Mouse (Mus musculus) hindbrain, embryonic 14.5 days (tissue): ENCODE data around the gene Rsbn1. TPM values are rescaled to one million over a fixed set of nuclear protein-coding genes. Genes with fewer than 3 reads are reported as not detected.
A peak's percentile ranks its signal among the peaks of the same experiment; 100 is the strongest.

Source experiments
- ATAC-seq: fragments of 200-750 bp; cut with Nextera tagmentation; 2 replicates; pipeline ENCODE4 v1.8.0; 2017; ENCODE audit warnings: moderate number of reproducible peaks, mild to moderate bottlenecking, moderate TSS enrichment, moderate library complexity; ENCODE audit not compliant: low FRiP score
- DNase-seq: peaks from one replicate; pipeline ENCODE4 v3.0.0-alpha.2; 2015; ENCODE audit warnings: low spot score
- H3K27ac ChIP-seq: fragments of 300-500 bp; sonication (generic); 2 replicates; pipeline ENCODE4 v1.5.1; 2014; ENCODE audit warnings: mild to moderate bottlenecking, moderate library complexity
- H3K27me3 ChIP-seq: fragments of 300-500 bp; sonication (generic); 2 replicates; pipeline ENCODE4 v1.6.1; 2014; ENCODE audit warnings: mild to moderate bottlenecking, low read length, mixed read lengths; ENCODE audit not compliant: control insufficient read depth, insufficient read depth
- H3K36me3 ChIP-seq: fragments of 300-500 bp; sonication (generic); replicated peaks from 2 replicates; pipeline ENCODE4 v1.6.1; 2014; ENCODE audit not compliant: control insufficient read depth, insufficient read depth
- H3K4me1 ChIP-seq: fragments of 300-500 bp; sonication (generic); replicated peaks from 2 replicates; pipeline ENCODE4 v1.6.1; 2014; ENCODE audit warnings: antibody characterized with exemption, low read length, mixed read lengths; ENCODE audit not compliant: control insufficient read depth, insufficient read depth
- H3K4me2 ChIP-seq: fragments of 300-500 bp; sonication (generic); replicated peaks from 2 replicates; pipeline ENCODE4 v1.6.1; 2014; ENCODE audit warnings: mild to moderate bottlenecking, moderate library complexity
- H3K4me3 ChIP-seq: fragments of 300-500 bp; sonication (generic); replicated peaks from 2 replicates; pipeline ENCODE4 v1.5.1; 2014; ENCODE audit warnings: mild to moderate bottlenecking, low read length
- H3K9ac ChIP-seq: fragments of 300-500 bp; sonication (generic); 2 replicates; pipeline ENCODE4 v1.6.1; 2014
- H3K9me3 ChIP-seq: fragments of 300-500 bp; sonication (generic); 2 replicates; pipeline ENCODE4 v1.6.1; 2016; ENCODE audit warnings: low read length; ENCODE audit not compliant: control insufficient read depth
- WGBS: fragments of 180-500 bp; shearing (Covaris S2); extraction: QIAGEN DNeasy Blood & Tissue Kit; methylation state at CpG from one replicate; pipeline ENCODE4 v1.1.7; 2014; 5-methylcytosine and 5-hydroxymethylcytosine counted together
- polyA plus RNA-seq: library from polyadenylated mRNA; unstranded; fragments of >200 nt; fragmentation: Nextera tagmentation; extraction: Ambion mirVana; gene quantifications from 2 replicates; pipeline ENCODE4 v1.2.1, GENCODE M21; 2014

Gene Rsbn1
- polyA plus RNA-seq, 1 experiment from 2014 or later = 25.0 TPM

DNA sequence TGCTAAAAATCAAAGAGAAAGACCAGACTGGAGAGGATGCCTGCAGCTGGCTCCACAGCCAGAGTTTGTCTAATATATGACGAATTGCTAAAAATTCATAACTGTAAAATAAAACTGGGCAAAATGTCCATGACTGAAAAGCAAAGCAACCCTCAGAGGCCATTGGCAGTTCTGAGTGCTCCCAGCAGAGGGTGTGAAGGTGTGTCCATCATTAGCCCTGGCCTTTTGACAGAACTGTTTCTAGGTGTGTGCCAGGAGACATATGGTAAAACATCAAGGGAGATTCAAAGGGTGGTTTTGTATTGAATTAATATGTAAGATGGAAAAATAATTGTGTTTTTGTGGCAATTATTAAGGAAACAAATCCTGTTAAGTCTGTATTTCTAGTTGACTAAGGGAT, 9.2 kb upstream of the Rsbn1 start:
- ATAC-seq (no peak), DNase-seq (no peak)
- Histone ChIP-seq H3K4me3 (no peak overlapping the region), H3K27me3 (no peaks in the 10 kb centered on the region), H3K9ac (no peak overlapping the region), H3K9me3 (no peaks in the 10 kb centered on the region), H3K36me3 (no peaks in the 10 kb centered on the region), H3K27ac (no peak overlapping the region), H3K4me1 (no peaks in the 10 kb centered on the region), H3K4me2 (no peak overlapping the region)
- 93% methylated on average over 1 of the region's 1 CpGs for WGBS

DNA sequence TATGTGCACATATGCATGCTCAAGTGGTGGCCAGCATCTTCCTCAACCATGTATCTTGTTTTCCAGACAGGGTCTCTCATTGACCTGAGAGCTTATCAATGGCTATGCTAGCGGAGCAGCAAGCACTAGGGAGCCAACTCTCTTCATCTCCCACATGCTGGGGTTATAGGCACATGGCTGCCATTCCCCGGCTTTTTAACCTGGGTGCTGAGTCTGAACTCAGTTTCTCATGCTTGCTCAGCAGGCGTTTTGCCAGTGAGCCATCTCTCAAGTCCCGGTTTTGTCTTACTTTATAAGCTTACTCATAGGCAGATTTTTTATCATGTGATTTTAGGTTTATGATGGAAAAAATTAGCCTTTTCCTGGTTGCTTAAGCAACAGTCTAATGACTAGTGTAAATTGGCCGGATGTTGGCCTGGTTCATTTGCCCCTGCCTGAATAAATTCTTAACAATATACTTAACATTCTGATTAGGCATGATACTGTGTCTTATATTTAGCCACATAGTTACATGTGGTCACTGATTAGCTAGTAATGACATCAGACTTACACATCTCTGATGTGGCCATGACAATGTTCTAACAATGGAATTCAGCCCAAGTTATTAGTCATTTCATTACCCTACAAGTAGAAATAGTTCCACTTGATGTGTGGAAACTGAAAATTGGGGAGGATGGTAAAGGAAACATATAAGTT, 6.4 kb upstream of the Rsbn1 start:
- Histone ChIP-seq H3K4me2 (no peak overlapping the region), H3K4me3 (no peak overlapping the region), H3K9ac (no peak overlapping the region), H3K27ac (no peak overlapping the region), H3K36me3 (no peaks in the 10 kb centered on the region), H3K4me1 (no peaks in the 10 kb centered on the region), H3K27me3 (no peaks in the 10 kb centered on the region), H3K9me3 (no peaks in the 10 kb centered on the region)
- 81% methylated on average over 5 of the region's 5 CpGs for WGBS
- ATAC-seq (no peak), DNase-seq (no peak)

DNA sequence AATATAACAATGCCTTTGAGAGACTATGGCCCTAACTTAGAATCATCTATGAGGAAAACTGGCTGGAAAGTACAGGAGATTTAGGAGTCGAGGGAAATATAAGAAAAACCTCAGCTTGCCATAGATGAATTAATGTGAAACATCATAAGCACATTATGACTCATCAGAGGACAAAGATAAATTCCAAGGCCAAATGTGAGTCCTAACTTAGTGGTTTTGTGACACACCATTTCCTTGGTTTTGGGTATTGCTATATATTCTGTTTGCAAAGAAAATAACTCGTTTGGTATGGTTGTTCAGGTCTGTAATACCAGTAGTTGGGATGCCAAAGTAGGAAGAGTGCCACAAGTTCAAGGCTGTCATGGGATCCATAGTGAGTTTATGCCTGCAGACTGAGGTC, 5.1 kb upstream of the Rsbn1 start:
- Histone ChIP-seq H3K27me3 (no peaks in the 10 kb centered on the region), H3K27ac (no peak overlapping the region), H3K4me3 (no peak overlapping the region), H3K4me2 (no peak overlapping the region), H3K9ac (no peak overlapping the region), H3K4me1 (no peaks in the 10 kb centered on the region), H3K36me3 (no peaks in the 10 kb centered on the region), H3K9me3 (no peaks in the 10 kb centered on the region)
- 77% methylated on average over 2 of the region's 2 CpGs for WGBS
- no peak for DNase-seq
- ATAC-seq = no peak

DNA sequence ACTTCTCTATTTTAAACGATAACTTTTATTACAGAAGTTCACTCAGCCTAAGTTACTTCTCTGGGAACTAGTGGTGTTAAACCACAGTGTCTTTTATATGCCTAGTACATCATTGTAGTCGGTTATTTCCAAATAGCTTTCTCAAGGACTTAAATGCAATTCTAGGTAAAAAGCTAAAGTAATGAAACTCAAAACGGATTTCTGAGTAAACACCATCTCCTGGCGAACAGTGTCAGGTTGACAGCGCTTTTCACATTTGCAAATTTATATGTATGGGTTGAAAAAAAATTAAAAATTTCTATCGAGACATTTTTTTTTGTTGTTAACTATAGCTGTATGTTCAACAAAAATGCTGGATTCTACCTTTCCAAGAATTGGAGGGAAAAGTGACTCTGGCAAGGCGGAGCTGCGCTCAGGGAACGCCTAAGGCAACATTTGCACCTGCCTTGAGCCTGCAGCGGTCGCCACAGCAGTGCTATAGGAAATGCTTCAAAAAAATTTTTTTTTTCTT, 414 bp upstream of the Rsbn1 start:
- H3K4me2 ChIP-seq = peak overlapping the region; percentile 82
- no peaks in the 10 kb centered on the region for H3K27me3 ChIP-seq
- DNase-seq (peak; percentile 42), ATAC-seq (peak; percentile 1; the same call in 1 of the 2 replicates)
- whole genome bisulfite sequencing = 6% methylated on average over 11 of the region's 11 CpGs
- H3K36me3 ChIP-seq = no peaks in the 10 kb centered on the region
- H3K27ac ChIP-seq = peak overlapping the region; percentile 91
- no peaks in the 10 kb centered on the region for H3K9me3 ChIP-seq
- peak overlapping the region; percentile 55 for H3K9ac ChIP-seq
- H3K4me3 ChIP-seq = peak overlapping the region; percentile 93
- H3K4me1 ChIP-seq = peaks cover 18% of the 10 kb centered on the region

DNA sequence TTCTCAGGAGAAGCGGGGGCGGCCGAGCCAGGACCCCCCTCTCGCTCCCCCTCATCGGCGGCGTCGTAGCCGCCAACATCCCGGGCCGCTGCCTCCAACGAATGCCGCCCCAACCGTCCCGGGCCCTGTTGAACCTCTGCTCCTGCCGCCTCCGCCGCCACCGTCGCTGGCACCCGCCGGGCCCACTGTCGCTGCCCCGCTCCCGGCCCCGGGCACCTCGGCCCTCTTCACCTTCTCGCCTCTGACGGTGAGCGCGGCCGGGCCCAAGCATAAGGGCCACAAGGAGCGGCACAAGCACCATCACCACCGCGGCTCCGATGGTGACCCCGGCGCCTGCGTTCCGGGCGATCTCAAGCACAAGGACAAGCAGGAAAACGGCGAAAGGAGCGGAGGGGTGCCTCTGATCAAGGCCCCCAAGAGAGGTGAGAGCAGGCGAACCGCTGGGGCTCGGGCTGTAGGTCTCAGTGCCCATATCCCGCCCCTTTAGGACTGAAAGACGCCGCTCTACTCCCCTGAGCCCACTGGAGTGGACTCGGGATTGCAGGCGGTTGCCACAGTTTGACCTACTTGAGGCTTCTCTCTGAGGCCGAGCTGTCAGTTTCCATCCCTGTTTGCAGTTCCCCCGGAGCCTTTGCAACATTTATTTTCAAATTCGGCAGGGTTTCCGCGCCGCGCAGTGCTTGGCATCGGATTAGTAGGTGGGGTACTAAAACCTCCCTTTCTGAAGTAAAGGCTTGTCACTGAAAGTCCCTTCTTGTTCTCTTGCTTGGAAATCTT, 1.0 kb downstream of the Rsbn1 start:
- Histone ChIP-seq H3K27ac (peak overlapping the region; percentile 91), H3K4me1 (peaks cover 18% of the 10 kb centered on the region), H3K36me3 (no peaks in the 10 kb centered on the region), H3K9me3 (no peaks in the 10 kb centered on the region), H3K4me3 (peak overlapping the region; percentile 93), H3K27me3 (no peaks in the 10 kb centered on the region), H3K4me2 (peak overlapping the region; percentile 82), H3K9ac (peak overlapping the region; percentile 93)
- WGBS = under 1% methylated on average over 57 of the region's 60 CpGs
- DNase-seq (peak; percentile 47), ATAC-seq (peak; percentile 46)

DNA sequence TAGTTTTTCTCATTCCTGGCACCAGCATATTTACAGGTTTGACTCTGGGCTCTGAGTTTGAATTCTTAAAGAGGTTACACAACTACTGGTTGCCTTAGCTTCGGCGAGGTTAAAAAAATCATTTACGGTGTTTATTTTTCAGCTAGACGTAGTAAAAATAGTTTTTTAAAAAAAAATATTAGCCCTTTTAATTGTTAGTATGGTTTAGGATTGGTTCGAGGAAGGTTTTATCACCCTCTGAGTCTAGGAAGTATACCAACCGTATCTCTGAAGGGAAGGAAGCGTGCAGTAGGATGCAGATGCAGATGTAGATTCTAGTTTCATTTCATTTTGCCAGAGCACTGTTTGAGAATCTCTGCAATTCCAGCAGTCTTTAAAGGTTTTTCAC, 1.6 kb downstream of the Rsbn1 start:
- peak overlapping the region; percentile 93 for H3K4me3 ChIP-seq
- no peak for ATAC-seq
- peak overlapping the region; percentile 93 for H3K9ac ChIP-seq
- H3K27me3 ChIP-seq = no peaks in the 10 kb centered on the region
- no peak overlapping the region; the same call in 1 of the 2 replicates for H3K27ac ChIP-seq
- WGBS = 6% methylated on average over 7 of the region's 7 CpGs
- H3K4me2 ChIP-seq = peak overlapping the region; percentile 82
- H3K9me3 ChIP-seq = no peaks in the 10 kb centered on the region
- DNase-seq = no peak
- H3K36me3 ChIP-seq = no peaks in the 10 kb centered on the region
- peaks cover 18% of the 10 kb centered on the region for H3K4me1 ChIP-seq

DNA sequence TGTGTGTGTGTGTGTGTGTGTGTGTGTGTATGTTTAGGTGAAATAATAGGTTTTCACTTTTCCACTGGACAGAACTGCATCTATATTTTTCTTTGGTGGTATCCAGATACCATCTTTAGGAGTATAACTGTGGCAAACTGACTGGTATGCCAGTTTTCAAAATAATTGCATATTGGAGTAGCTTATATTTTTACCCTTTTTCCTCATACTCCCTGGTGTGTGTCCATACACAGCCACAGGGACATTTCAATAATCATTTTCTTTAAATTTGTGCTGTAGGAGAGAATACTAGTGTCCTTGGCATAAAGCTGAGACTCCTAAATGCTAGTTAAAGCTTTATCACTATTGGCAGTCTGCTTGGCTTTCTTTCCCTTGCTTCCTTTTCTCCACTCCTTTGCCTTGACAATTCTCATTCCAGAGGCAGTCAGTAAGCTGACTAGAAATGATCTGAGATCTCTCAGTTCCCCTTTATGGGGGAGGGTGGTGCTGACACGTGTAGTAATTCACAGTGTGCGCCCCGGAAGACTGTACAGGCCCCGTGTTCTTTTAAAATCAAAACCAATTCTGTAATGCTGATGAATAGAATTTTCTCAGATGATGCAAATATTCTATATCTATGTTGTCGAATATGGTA, 2.4 kb downstream of the Rsbn1 start:
- ATAC-seq (no peak), DNase-seq (no peak)

DNA sequence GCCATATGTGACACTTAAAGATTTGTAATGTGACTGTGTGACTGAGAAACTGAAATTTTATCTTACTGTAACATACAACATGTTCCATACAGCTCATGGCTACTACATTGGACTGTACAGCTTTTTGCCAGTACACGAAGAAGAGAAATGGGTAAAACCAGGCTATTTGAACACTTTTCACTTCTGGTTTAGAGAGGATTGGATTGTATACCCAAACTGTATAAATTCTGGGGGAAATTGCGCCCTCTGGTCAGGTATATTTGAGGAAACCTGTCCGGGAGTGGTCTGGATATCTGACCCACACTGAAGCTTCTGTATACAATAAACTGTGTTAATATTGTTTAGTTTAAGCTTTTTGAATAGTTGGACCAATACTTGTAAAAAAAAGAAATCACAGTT, 2.9 kb downstream of the Rsbn1 start:
- Histone ChIP-seq H3K4me1 (peaks cover 23% of the 10 kb centered on the region), H3K27me3 (no peaks in the 10 kb centered on the region), H3K9me3 (no peaks in the 10 kb centered on the region), H3K9ac (peak overlapping the region; percentile 24), H3K4me2 (peak overlapping the region; percentile 82), H3K27ac (no peak overlapping the region), H3K36me3 (no peaks in the 10 kb centered on the region), H3K4me3 (peak overlapping the region; percentile 93)
- DNase-seq (no peak), ATAC-seq (no peak)
- 77% methylated on average over 3 of the region's 3 CpGs for WGBS

More for the DNA sequence above, 2.4 kb downstream of the Rsbn1 start:
- 37% methylated on average over 5 of the region's 5 CpGs for WGBS
- no peaks in the 10 kb centered on the region for H3K36me3 ChIP-seq
- H3K9ac ChIP-seq = peak overlapping the region; percentile 24
- peaks cover 18% of the 10 kb centered on the region for H3K4me1 ChIP-seq
- no peaks in the 10 kb centered on the region for H3K27me3 ChIP-seq
- peak overlapping the region; percentile 93 for H3K4me3 ChIP-seq
- no peaks in the 10 kb centered on the region for H3K9me3 ChIP-seq
- H3K4me2 ChIP-seq = peak overlapping the region; percentile 82
- H3K27ac ChIP-seq = no peak overlapping the region

DNA sequence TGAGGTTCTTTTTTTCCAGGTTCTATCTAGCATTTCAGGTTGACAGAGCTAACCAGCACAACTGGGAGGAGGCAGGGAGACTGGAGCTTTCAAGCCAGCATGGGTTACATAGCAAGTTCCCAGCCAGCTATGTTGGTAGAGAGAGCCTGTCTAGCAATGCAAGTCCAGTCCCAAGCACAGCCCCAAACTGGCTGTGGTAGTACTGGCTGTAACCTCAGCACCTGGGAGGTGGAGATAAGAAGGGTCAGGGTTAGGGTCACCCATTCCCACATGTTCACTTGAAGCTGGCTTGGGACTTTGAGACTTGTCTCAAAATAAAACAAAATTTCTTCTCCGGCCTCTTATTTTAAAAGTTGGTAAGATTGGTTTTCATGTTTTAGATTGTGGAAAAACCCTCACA, 6.2 kb downstream of the Rsbn1 start:
- ATAC-seq (no peak), DNase-seq (no peak)
- no peak overlapping the region for H3K9ac ChIP-seq
- H3K27ac ChIP-seq = no peak overlapping the region
- H3K4me1 ChIP-seq = peaks cover 34% of the 10 kb centered on the region
- no peaks in the 10 kb centered on the region for H3K36me3 ChIP-seq
- H3K4me2 ChIP-seq = no peak overlapping the region
- WGBS = 100% methylated on average over 1 of the region's 1 CpGs
- H3K9me3 ChIP-seq = no peaks in the 10 kb centered on the region
- no peaks in the 10 kb centered on the region for H3K27me3 ChIP-seq
- no peak overlapping the region for H3K4me3 ChIP-seq
